In the genomic region with DNA sequence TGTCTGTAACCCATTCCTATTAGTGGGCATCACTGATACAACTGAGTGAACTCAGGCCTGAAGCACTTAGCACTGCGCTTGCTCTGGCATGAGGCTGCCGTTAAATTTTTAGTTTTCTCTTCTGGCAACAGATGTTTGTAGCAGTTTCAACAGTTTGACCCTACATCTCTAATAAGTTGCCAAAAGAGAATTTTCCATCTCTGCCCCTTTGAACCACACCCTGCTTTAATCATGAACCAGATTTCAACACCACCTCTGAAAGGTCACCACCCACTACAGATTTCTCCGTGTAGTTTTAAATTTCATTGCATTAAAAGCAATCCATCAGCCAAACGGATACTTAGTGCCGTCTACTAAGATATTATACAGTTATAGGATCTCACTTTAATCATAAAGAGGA, we compare ENCODE assay signal across 23 mouse cellular contexts.
"Had no signal": no experiment of that assay in that cellular context is flagged by ENCODE, and none has a peak within 500 bp of the region (broad histone marks: within the 10 kb centered on the region; RNA-seq: fewer than 3 reads in every experiment).

No protein-coding gene starts in this region.

- H3K27me3 ChIP-seq: limb, embryonic 13.5 days; liver, embryonic 12.5 days; liver, embryonic 15.5 days; neural tube, embryonic 12.5 days; neural tube, embryonic 15.5 days; stomach, embryonic 15.5 days had no signal

- H3K4me2 ChIP-seq: limb, embryonic 13.5 days; liver, embryonic 12.5 days; liver, embryonic 15.5 days; midbrain, embryonic 11.5 days; neural tube, embryonic 12.5 days; neural tube, embryonic 15.5 days; stomach, embryonic 15.5 days had no signal

- H3K27ac ChIP-seq: kidney, postnatal 0 days; layer of hippocampus, adult 2 months; limb, embryonic 10.5 days; limb, embryonic 13.5 days; liver, embryonic 12.5 days; liver, embryonic 15.5 days; neural tube, embryonic 12.5 days; neural tube, embryonic 15.5 days; stomach, embryonic 15.5 days had no signal

- ATAC-seq: liver, embryonic 12.5 days had no signal

- H3K9me3 ChIP-seq: limb, embryonic 10.5 days; limb, embryonic 13.5 days; liver, embryonic 12.5 days; liver, embryonic 15.5 days; neural tube, embryonic 12.5 days; neural tube, embryonic 15.5 days; stomach, embryonic 15.5 days had no signal

- DNase-seq: kidney, adult 2 months; kidney, postnatal 25 days; layer of hippocampus, adult 9-11 months; liver; lung, adult 18-20 months; lung, postnatal 4 days; midbrain, embryonic 14.5 days; right cerebral cortex, adult 18-20 months; right cerebral cortex, postnatal 14 days; right cerebral cortex, postnatal 4 days; spleen, adult 18-20 months; thymus, adult 18-20 months; thymus, postnatal 36 days had no signal

- H3K36me3 ChIP-seq: limb, embryonic 10.5 days; limb, embryonic 13.5 days; liver, embryonic 12.5 days; liver, embryonic 15.5 days; neural tube, embryonic 12.5 days; neural tube, embryonic 15.5 days; stomach, embryonic 15.5 days had no signal

- H3K4me1 ChIP-seq: limb, embryonic 13.5 days; liver, embryonic 12.5 days; liver, embryonic 15.5 days; neural tube, embryonic 12.5 days; neural tube, embryonic 15.5 days; stomach, embryonic 15.5 days had no signal

- H3K4me3 ChIP-seq: layer of hippocampus, adult 2 months; limb, embryonic 10.5 days; limb, embryonic 13.5 days; liver, embryonic 12.5 days; liver, embryonic 15.5 days; neural tube, embryonic 12.5 days; neural tube, embryonic 15.5 days; stomach, embryonic 15.5 days had no signal

- H3K9ac ChIP-seq: limb, embryonic 13.5 days; liver, embryonic 12.5 days; liver, embryonic 15.5 days; neural tube, embryonic 12.5 days; neural tube, embryonic 15.5 days; stomach, embryonic 15.5 days had no signal
